Mouse (Mus musculus) neural tube, embryonic 15.5 days (tissue): ENCODE data around the gene Gm10491. TPM values are rescaled to one million over a fixed set of nuclear protein-coding genes. Genes with fewer than 3 reads are reported as not detected.
A peak's percentile ranks its signal among the peaks of the same experiment; 100 is the strongest.

ENCODE experiments used
- ATAC-seq: fragments of 200-750 bp; cut with Nextera tagmentation; 2 replicates; pipeline ENCODE4 v1.8.0; 2017; ENCODE audit warnings: mild to moderate bottlenecking, moderate TSS enrichment, moderate library complexity; ENCODE audit not compliant: low FRiP score
- H3K27ac ChIP-seq: fragments of 300-500 bp; sonication (generic); replicated peaks from 2 replicates; pipeline ENCODE4 v1.5.1; 2015; ENCODE audit warnings: mild to moderate bottlenecking, inconsistent platforms
- H3K27me3 ChIP-seq: fragments of 300-500 bp; sonication (generic); replicated peaks from 2 replicates; pipeline ENCODE4 v1.6.1; 2015; ENCODE audit warnings: inconsistent platforms
- H3K36me3 ChIP-seq: fragments of 300-500 bp; sonication (generic); 2 replicates; pipeline ENCODE4 v1.6.1; 2015; ENCODE audit warnings: inconsistent platforms
- H3K4me1 ChIP-seq: fragments of 300-500 bp; sonication (generic); 2 replicates; pipeline ENCODE4 v1.6.1; 2015; ENCODE audit warnings: inconsistent platforms
- H3K4me2 ChIP-seq: fragments of 300-500 bp; sonication (generic); 2 replicates; pipeline ENCODE4 v1.6.1; 2015; ENCODE audit warnings: inconsistent platforms, mild to moderate bottlenecking, moderate library complexity
- H3K4me3 ChIP-seq: fragments of 300-500 bp; sonication (generic); replicated peaks from 2 replicates; pipeline ENCODE4 v1.5.1; 2015; ENCODE audit warnings: mild to moderate bottlenecking, inconsistent platforms
- H3K9ac ChIP-seq: fragments of 300-500 bp; sonication (generic); replicated peaks from 2 replicates; pipeline ENCODE4 v1.6.1; 2015; ENCODE audit warnings: mild to moderate bottlenecking, inconsistent platforms
- H3K9me3 ChIP-seq: fragments of 300-500 bp; sonication (generic); replicated peaks from 2 replicates; pipeline ENCODE4 v1.6.1; 2016; ENCODE audit warnings: inconsistent platforms
- WGBS: fragments of 180-500 bp; shearing (Covaris S2); methylation state at CpG from one replicate; pipeline ENCODE4 v1.1.7; 2015; ENCODE audit warnings: mixed read lengths; 5-methylcytosine and 5-hydroxymethylcytosine counted together
- polyA plus RNA-seq: library from polyadenylated mRNA; unstranded; fragments of >200 nt; fragmentation: Nextera tagmentation; extraction: Ambion mirVana; gene quantifications from 2 replicates; pipeline ENCODE4 v1.2.1, GENCODE M21; 2015

Gm10491 gene
- polyA plus RNA-seq, 1 experiment from 2014 or later, result not detected

DNA sequence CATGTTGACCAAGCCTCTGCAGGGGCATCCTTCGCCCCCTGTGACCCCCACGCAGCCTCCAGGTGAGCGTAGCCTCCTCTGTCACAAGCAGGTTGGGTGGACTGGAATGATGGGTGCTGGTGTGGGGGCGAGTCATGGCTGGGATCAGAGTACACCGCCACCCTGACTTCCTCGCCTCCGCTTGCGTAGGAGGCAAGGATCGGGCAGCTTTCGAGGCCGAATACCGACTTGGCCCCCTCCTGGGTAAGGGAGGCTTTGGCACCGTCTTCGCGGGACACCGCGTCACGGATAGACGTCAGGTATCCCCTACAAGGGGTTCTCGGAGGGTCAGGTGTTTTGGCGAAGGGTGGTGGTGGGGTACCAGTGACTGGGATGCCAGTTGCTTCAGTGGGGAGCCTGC lies 29.1 kb downstream of the Gm10491 start:
- Histone ChIP-seq H3K4me1 (peaks cover 9% of the 10 kb centered on the region; the same call in 1 of the 2 replicates), H3K4me3 (peak overlapping the region; percentile 53), H3K4me2 (peak overlapping the region; percentile 70), H3K27me3 (no peaks in the 10 kb centered on the region), H3K36me3 (peaks cover 3% of the 10 kb centered on the region; the same call in 1 of the 2 replicates), H3K9ac (peak overlapping the region; percentile 50), H3K27ac (peak overlapping the region; percentile 71), H3K9me3 (no peaks in the 10 kb centered on the region)
- ATAC-seq, result peak; percentile 43
- WGBS, result 21% methylated on average over 21 of the region's 21 CpGs

DNA sequence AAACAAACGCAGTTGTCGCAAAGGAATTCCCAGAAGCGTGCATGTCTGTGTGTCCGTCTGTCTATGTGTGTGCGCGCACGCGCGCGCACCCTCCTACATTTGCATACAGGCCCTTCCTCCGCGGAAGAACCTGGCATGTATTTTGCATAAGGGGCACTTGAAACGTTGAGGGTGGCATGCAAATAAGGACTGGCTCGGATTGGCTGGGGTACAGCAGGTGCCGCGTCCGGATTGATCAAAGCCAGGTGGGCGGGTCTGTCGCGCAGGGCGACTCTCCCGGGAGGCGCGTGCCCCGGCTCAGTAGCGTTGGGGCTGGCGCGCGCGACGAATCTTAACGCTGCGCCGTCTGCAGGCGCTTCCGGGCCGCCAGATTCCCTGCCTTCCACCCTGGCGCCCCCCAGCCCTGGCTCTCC lies 29.6 kb downstream of the Gm10491 start, which contains the start of gene Pim2:
TSS of gene Pim2 (plus strand) at position 256 of the 413 bp plus-strand sequence.
- Histone ChIP-seq H3K9ac (peak within 1 kb of the TSS; percentile 50), H3K36me3 (peaks cover 4% of the 10 kb centered on the region; the same call in 1 of the 2 replicates), H3K4me2 (peak within 1 kb of the TSS; percentile 70), H3K27me3 (no peaks in the 10 kb centered on the region), H3K4me3 (peak within 1 kb of the TSS; percentile 53), H3K4me1 (peaks cover 9% of the 10 kb centered on the region; the same call in 1 of the 2 replicates), H3K27ac (peak within 1 kb of the TSS; percentile 71), H3K9me3 (no peaks in the 10 kb centered on the region)
- peak; percentile 94 for ATAC-seq
- WGBS, result 10% methylated on average over 21 of the region's 38 CpGs

DNA sequence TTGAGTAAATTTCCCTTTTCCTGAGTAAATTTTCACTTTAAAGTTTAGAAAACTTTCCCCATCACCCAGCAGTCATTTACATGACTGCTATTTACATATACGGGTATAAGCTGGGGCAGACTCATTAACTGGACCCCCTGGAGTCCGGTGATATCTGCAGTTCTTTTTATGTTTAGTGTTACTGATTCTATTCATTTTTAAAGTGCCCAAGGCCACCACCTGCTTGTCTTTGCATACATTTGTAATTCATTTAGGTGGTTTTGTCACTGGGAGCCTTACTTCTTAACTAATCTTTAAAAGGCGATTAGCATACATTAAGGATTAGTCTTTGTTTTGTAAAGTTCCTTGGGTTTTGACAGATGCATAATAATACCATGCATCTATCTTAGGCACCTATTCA lies 37.8 kb downstream of the Gm10491 start:
- H3K4me3 ChIP-seq, result no peak overlapping the region
- no peak overlapping the region for H3K4me2 ChIP-seq
- H3K27me3 ChIP-seq, result no peaks in the 10 kb centered on the region
- H3K27ac ChIP-seq, result no peak overlapping the region
- WGBS, result 40% methylated on average over 3 of the region's 3 CpGs
- peaks cover 13% of the 10 kb centered on the region; the same call in 1 of the 2 replicates for H3K36me3 ChIP-seq
- H3K4me1 ChIP-seq, result no peaks in the 10 kb centered on the region
- no peak for ATAC-seq
- no peak overlapping the region for H3K9ac ChIP-seq
- no peaks in the 10 kb centered on the region for H3K9me3 ChIP-seq

DNA sequence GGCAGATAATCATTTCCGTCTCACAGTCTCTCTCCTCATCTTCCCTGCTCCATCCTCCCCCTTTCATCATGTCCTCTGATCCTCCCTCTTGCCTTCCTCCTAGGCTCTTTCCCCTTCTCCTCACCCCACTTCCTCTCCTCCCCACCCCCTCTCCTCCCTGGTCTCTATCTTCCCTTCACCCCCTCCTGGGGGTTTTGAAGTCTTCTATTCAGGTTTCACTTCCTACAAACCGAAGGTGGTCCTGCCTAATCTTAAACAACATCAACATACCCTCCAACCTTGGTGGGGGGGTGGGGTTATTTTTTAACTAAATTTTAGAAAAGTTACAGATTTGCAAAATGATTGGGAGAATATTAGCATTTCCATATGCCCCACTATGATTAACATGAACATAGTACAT lies 39.1 kb downstream of the Gm10491 start:
- H3K4me2 ChIP-seq, result no peak overlapping the region
- no peak overlapping the region for H3K27ac ChIP-seq
- H3K4me1 ChIP-seq, result no peaks in the 10 kb centered on the region
- H3K4me3 ChIP-seq, result no peak overlapping the region
- H3K9me3 ChIP-seq, result no peaks in the 10 kb centered on the region
- 52% methylated on average over 2 of the region's 2 CpGs for WGBS
- peaks cover 10% of the 10 kb centered on the region; the same call in 1 of the 2 replicates for H3K36me3 ChIP-seq
- no peak for ATAC-seq
- no peaks in the 10 kb centered on the region for H3K27me3 ChIP-seq
- no peak overlapping the region for H3K9ac ChIP-seq

DNA sequence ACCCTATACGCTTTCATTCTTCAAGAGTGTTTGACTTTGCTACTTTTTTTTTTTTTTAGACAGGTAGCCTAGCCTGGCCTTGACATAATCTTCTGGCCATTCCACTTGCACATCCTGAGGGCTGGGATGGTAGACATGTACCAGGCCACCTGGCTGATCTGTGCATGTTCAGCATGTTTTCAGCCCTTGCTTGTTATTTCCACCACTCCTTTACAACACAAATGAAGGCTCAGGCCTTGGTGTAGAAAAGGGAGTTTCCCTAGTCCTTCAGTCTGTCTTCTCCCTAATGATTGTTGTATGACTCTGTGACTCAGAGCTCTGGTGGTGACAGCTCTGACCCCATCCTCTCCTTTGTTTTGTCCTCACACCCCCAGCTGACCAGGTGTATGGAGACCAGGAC lies 40.5 kb downstream of the Gm10491 start:
- Histone ChIP-seq H3K9ac (no peak overlapping the region), H3K27ac (no peak overlapping the region)

DNA sequence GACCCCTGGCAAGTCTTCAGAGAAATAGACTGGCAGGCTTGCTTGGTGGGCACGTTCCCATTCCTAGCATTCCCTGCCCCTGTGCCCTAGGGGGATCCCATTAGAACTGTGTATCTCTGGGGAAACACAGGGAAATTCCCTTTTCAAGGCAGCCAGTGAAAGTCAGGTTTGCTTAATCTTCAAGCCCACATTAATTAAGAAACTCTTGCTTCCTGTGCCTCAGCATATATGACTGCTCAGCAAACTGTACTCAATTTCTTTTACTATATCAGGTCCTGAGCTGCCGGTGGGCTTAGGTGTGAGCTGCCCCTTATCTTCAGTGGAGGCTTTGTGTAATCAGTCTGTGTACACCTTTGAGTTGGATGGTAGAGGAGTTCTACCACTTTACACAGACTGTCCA lies 41.8 kb downstream of the Gm10491 start:
- 0 out of 2 replicates have a peak, but pooled peaks cover 7% of the 10 kb centered on the region for H3K36me3 ChIP-seq
- ATAC-seq, result no peak
- 70% methylated on average over 2 of the region's 2 CpGs for WGBS
- no peaks in the 10 kb centered on the region for H3K9me3 ChIP-seq
- no peaks in the 10 kb centered on the region for H3K4me1 ChIP-seq
- H3K27ac ChIP-seq, result no peak overlapping the region
- no peaks in the 10 kb centered on the region for H3K27me3 ChIP-seq
- H3K4me3 ChIP-seq, result no peak overlapping the region
- H3K9ac ChIP-seq, result no peak overlapping the region
- H3K4me2 ChIP-seq, result no peak overlapping the region

More for the DNA sequence above, 40.5 kb downstream of the Gm10491 start:
- no peak overlapping the region for H3K4me3 ChIP-seq
- no peak for ATAC-seq
- H3K4me1 ChIP-seq, result no peaks in the 10 kb centered on the region
- H3K4me2 ChIP-seq, result no peak overlapping the region
- 90% methylated on average over 1 of the region's 1 CpGs for WGBS
- no peaks in the 10 kb centered on the region for H3K27me3 ChIP-seq
- H3K9me3 ChIP-seq, result no peaks in the 10 kb centered on the region
- H3K36me3 ChIP-seq, result 0 out of 2 replicates have a peak, but pooled peaks cover 7% of the 10 kb centered on the region

DNA sequence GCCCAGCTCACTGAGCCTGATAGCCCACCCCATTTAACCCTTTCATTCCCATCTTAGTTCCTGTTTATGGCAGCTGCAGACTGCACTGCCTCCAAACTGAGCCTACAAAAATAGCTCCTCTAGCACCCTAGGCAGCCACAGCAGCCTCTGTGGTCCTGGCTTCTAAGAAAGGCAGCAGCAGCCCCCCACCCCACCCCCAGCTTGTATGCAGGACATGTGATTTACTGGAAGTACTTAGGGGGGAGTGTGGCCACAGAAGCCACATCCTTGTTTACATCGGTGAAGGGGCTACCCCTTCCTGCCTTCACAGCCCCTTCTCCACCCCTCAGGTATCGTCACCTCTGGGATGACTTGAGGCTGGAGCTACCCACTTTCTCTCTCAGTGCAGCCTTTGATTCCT lies 42.3 kb downstream of the Gm10491 start:
- Histone ChIP-seq H3K4me2 (no peak overlapping the region), H3K4me1 (no peaks in the 10 kb centered on the region), H3K27ac (no peak overlapping the region), H3K9ac (no peak overlapping the region), H3K36me3 (0 out of 2 replicates have a peak, but pooled peaks cover 7% of the 10 kb centered on the region), H3K27me3 (no peaks in the 10 kb centered on the region), H3K4me3 (no peak overlapping the region), H3K9me3 (no peaks in the 10 kb centered on the region)
- ATAC-seq, result no peak
- 69% methylated on average over 2 of the region's 2 CpGs for WGBS

DNA sequence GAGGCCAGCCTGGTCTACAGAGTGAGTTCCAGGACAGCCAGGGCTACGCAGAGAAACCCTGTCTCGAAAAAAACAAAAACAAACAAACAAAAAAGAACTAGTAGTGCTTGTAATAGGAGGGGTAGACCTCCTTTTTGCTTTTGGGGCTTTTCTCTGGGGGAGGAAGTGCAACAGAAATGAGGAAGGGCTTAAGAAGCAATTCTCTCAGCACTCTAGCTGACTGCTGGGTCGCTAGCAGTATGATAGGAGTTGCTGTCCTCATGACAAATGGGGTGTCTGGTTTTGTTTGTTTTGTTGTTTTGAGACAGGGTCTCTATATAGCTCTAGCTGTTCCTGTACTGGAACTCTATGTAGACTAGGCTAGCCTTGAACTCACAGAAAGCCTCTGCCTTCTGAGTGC lies 43.1 kb downstream of the Gm10491 start:
- ATAC-seq, result no peak
- no peak overlapping the region for H3K9ac ChIP-seq
- no peaks in the 10 kb centered on the region for H3K4me1 ChIP-seq
- no peaks in the 10 kb centered on the region for H3K9me3 ChIP-seq
- no peak overlapping the region for H3K4me2 ChIP-seq
- no peak overlapping the region for H3K27ac ChIP-seq
- H3K4me3 ChIP-seq, result no peak overlapping the region
- WGBS, result 76% methylated on average over 3 of the region's 3 CpGs
- H3K27me3 ChIP-seq, result no peaks in the 10 kb centered on the region
- 0 out of 2 replicates have a peak, but pooled peaks cover 7% of the 10 kb centered on the region for H3K36me3 ChIP-seq

DNA sequence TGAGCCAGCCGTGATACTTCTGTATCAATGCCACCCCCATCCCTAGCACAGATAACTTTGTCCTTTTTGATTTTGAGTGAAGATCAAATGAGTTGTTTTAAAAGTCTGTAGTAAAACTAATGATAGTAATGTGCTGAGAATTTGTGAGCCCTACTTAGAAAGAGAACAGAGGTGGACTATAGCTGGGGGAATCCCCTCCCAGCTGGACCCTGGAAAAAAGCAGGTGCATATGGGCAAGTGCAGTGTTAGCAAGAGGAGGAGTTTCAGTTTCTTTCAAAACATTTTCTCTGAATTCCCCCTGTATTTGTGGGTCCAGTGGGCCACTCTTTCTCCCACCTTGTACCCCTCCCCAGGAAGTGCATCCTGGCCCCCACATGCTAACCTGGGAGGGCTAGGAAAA lies 44.5 kb downstream of the Gm10491 start:
- Histone ChIP-seq H3K9ac (no peak overlapping the region), H3K36me3 (0 out of 2 replicates have a peak, but pooled peaks cover 3% of the 10 kb centered on the region), H3K9me3 (no peaks in the 10 kb centered on the region), H3K27me3 (no peaks in the 10 kb centered on the region), H3K4me1 (no peaks in the 10 kb centered on the region), H3K4me3 (no peak overlapping the region), H3K4me2 (no peak overlapping the region), H3K27ac (no peak overlapping the region)
- ATAC-seq, result no peak
- WGBS, result 89% methylated on average over 1 of the region's 1 CpGs

DNA sequence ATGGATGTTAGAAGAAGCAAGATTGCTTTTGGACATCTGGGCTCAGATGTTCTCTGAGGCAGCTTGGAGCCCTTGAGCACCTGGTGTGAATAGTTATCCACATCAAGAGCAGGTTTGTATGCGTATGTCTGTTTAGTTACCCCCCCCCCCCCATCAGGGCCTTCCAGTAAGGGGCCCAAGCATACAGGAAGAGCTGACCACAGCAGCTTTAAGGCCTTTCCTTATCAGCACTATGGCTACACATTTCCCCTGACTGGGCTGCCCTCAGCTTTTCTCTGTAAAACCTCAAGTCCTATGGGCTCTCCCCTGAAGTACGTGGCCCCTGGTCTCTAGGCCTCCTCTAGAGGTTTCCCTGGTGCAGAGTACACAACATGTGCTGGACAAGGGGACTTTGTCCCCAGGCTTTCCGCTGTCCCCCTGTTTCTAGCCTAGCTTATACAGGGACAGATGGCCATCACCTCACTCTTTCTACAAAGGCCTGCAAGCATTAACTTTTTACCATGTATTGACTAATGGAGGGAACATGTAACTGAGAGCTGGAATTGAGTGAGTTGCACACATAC lies 48.4 kb downstream of the Gm10491 start:
- WGBS, result 86% methylated on average over 3 of the region's 3 CpGs
- Histone ChIP-seq H3K27ac (no peak overlapping the region), H3K4me3 (no peak overlapping the region), H3K9me3 (no peaks in the 10 kb centered on the region), H3K27me3 (no peaks in the 10 kb centered on the region), H3K4me1 (no peaks in the 10 kb centered on the region), H3K36me3 (no peaks in the 10 kb centered on the region), H3K9ac (no peak overlapping the region), H3K4me2 (no peak overlapping the region)
- no peak for ATAC-seq
